Mouse (Mus musculus) hindbrain, embryonic 14.5 days (tissue): ENCODE results near the gene Gltp. TPM values are rescaled to one million over a fixed set of nuclear protein-coding genes. Genes with fewer than 3 reads are reported as not detected.

ENCODE experiments used
- ATAC-seq: fragments of 200-750 bp; cut with Nextera tagmentation; 2 replicates; pipeline ENCODE4 v1.8.0; 2017; ENCODE audit warnings: moderate number of reproducible peaks, mild to moderate bottlenecking, moderate TSS enrichment, moderate library complexity; ENCODE audit not compliant: low FRiP score
- DNase-seq: peaks from one replicate; pipeline ENCODE4 v3.0.0-alpha.2; 2015; ENCODE audit warnings: low spot score
- H3K27ac ChIP-seq: fragments of 300-500 bp; sonication (generic); 2 replicates; pipeline ENCODE4 v1.5.1; 2014; ENCODE audit warnings: mild to moderate bottlenecking, moderate library complexity
- H3K27me3 ChIP-seq: fragments of 300-500 bp; sonication (generic); 2 replicates; pipeline ENCODE4 v1.6.1; 2014; ENCODE audit warnings: mild to moderate bottlenecking, low read length, mixed read lengths; ENCODE audit not compliant: control insufficient read depth, insufficient read depth
- H3K36me3 ChIP-seq: fragments of 300-500 bp; sonication (generic); replicated peaks from 2 replicates; pipeline ENCODE4 v1.6.1; 2014; ENCODE audit not compliant: control insufficient read depth, insufficient read depth
- H3K4me1 ChIP-seq: fragments of 300-500 bp; sonication (generic); replicated peaks from 2 replicates; pipeline ENCODE4 v1.6.1; 2014; ENCODE audit warnings: antibody characterized with exemption, low read length, mixed read lengths; ENCODE audit not compliant: control insufficient read depth, insufficient read depth
- H3K4me2 ChIP-seq: fragments of 300-500 bp; sonication (generic); replicated peaks from 2 replicates; pipeline ENCODE4 v1.6.1; 2014; ENCODE audit warnings: mild to moderate bottlenecking, moderate library complexity
- H3K4me3 ChIP-seq: fragments of 300-500 bp; sonication (generic); replicated peaks from 2 replicates; pipeline ENCODE4 v1.5.1; 2014; ENCODE audit warnings: mild to moderate bottlenecking, low read length
- H3K9ac ChIP-seq: fragments of 300-500 bp; sonication (generic); 2 replicates; pipeline ENCODE4 v1.6.1; 2014
- H3K9me3 ChIP-seq: fragments of 300-500 bp; sonication (generic); 2 replicates; pipeline ENCODE4 v1.6.1; 2016; ENCODE audit warnings: low read length; ENCODE audit not compliant: control insufficient read depth
- WGBS: fragments of 180-500 bp; shearing (Covaris S2); extraction: QIAGEN DNeasy Blood & Tissue Kit; methylation state at CpG from one replicate; pipeline ENCODE4 v1.1.7; 2014; 5-methylcytosine and 5-hydroxymethylcytosine counted together
- polyA plus RNA-seq: library from polyadenylated mRNA; unstranded; fragments of >200 nt; fragmentation: Nextera tagmentation; extraction: Ambion mirVana; gene quantifications from 2 replicates; pipeline ENCODE4 v1.2.1, GENCODE M21; 2014

Gene Gltp
- polyA plus RNA-seq, 1 experiment from 2014 or later, result 33.7 TPM

DNA sequence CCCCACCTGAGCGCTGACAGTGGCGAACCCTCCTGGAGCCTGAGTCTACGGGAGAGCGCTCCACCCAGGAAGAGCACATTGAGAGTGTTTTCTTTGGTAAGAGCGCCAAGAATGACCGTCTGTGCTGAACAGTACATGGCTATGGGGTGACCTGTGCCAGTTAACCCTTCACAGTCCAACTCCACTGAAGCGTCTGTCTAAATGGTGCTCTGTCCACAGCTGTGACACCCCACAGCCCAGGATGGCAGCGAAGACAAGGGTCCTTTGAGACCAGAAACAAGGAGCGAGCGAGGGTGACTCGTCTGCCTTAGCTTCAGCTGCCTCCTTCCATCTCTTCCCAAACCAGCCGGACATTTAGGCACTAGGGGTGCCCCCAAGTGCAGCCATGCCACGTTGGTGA lies 2.1 kb downstream of the Gltp start:
- no peaks in the 10 kb centered on the region for H3K36me3 ChIP-seq
- no peak for ATAC-seq
- no peak overlapping the region for H3K4me3 ChIP-seq
- H3K27ac ChIP-seq, result no peak overlapping the region
- DNase-seq, result no peak
- H3K4me1 ChIP-seq, result peaks cover 10% of the 10 kb centered on the region; the same call in 1 of the 2 replicates
- H3K27me3 ChIP-seq, result no peaks in the 10 kb centered on the region
- H3K9me3 ChIP-seq, result no peaks in the 10 kb centered on the region
- WGBS, result 84% methylated on average over 13 of the region's 13 CpGs
- H3K9ac ChIP-seq, result no peak overlapping the region
- H3K4me2 ChIP-seq, result no peak overlapping the region

DNA sequence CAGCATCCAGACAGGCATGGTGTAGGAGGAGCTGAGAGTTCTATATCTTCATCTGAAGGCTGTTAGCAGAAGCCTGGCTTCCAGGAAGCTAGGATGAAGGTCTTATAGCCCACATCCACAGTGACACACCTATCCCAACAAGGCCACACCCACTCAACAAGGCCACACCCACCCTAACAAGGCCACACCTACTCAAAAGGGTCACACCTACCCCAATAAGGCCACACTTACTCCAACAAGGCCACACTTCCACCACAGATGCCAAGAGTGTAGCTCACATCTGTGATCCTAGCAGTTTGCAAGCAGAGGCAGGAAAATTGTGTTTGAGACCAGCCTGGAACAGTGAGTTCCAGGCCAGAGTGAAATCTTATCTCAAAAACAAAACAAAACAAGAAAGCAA lies 2.9 kb downstream of the Gltp start:
- no peaks in the 10 kb centered on the region for H3K27me3 ChIP-seq
- peaks cover 10% of the 10 kb centered on the region; the same call in 1 of the 2 replicates for H3K4me1 ChIP-seq
- H3K9me3 ChIP-seq, result no peaks in the 10 kb centered on the region
- DNase-seq (no peak), ATAC-seq (no peak)
- H3K9ac ChIP-seq, result no peak overlapping the region
- no peak overlapping the region for H3K4me3 ChIP-seq
- H3K36me3 ChIP-seq, result no peaks in the 10 kb centered on the region
- H3K27ac ChIP-seq, result no peak overlapping the region
- H3K4me2 ChIP-seq, result no peak overlapping the region

DNA sequence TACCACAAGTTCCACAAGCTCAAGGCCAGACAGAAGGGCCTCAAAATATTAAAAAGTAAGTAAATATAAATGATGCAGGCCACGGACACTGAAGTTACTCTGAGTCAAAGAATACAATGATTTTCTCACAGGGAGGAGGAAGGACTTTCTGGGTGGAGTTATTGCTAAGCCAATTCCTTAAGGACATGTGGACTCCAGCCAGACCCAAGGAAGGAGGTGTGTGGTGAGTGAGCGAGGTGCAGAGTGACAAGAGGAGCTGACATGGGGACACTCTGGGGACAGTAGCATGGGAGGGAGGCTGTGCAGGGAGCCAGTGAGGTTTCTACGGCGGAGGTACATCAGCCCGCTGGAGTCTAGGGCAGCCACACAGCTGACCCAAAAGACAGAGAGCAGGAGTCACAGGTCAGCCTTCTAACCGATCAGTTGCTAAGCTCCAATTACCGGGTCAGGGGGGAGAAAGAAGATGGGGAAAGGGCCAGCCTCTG lies 4.0 kb downstream of the Gltp start:
- H3K36me3 ChIP-seq, result no peaks in the 10 kb centered on the region
- peaks cover 10% of the 10 kb centered on the region; the same call in 1 of the 2 replicates for H3K4me1 ChIP-seq
- no peak overlapping the region for H3K4me3 ChIP-seq
- no peaks in the 10 kb centered on the region for H3K27me3 ChIP-seq
- H3K9me3 ChIP-seq, result no peaks in the 10 kb centered on the region
- 81% methylated on average over 7 of the region's 7 CpGs for WGBS
- no peak for DNase-seq
- H3K9ac ChIP-seq, result no peak overlapping the region
- no peak overlapping the region for H3K27ac ChIP-seq
- no peak for ATAC-seq
- no peak overlapping the region for H3K4me2 ChIP-seq

DNA sequence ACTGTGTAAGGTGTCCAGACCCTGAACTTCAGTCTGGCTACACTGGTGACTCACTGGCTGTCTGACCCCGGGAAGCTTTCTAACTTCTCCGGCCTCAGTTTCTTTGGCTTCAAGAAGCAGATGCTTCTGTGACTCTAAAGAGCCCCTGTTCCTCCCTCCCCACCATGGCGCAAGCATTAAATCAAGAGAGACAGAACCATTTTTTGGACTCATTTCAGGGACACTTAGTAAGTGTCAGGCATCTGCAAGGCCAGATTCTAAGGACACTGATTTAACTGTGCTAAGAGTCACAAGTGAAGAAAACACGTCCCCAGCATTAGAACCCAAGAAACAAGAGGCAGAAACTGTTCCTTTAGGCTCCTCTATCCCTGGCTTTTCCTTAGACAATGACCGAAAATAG lies 4.8 kb downstream of the Gltp start:
- H3K4me3 ChIP-seq, result no peak overlapping the region

DNA sequence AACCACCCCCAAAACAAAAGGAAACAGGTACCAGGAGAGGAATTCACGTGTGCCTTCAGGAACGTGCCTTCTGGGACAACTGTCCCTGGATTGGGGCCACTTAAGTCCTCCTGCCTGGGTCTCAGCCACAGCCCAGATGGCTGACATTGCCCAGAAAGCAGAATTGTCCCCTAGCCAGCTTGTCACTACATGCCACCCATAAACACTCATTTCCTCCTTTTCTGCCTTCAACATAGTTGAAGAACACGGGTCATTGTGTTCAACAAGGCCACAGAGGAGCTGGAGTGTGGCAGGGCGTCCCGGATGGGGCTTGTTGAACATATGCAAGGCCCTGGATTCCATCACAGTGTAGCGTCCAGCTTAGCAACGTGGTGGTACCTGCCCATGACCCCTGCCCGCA lies 9.1 kb downstream of the Gltp start:
- H3K9me3 ChIP-seq, result no peaks in the 10 kb centered on the region
- no peak for DNase-seq
- ATAC-seq, result no peak

More for the DNA sequence above, 4.8 kb downstream of the Gltp start:
- H3K9me3 ChIP-seq, result no peaks in the 10 kb centered on the region
- H3K9ac ChIP-seq, result no peak overlapping the region
- H3K4me1 ChIP-seq, result peaks cover 10% of the 10 kb centered on the region; the same call in 1 of the 2 replicates
- no peak overlapping the region for H3K4me2 ChIP-seq
- DNase-seq (no peak), ATAC-seq (no peak)
- H3K36me3 ChIP-seq, result no peaks in the 10 kb centered on the region
- 93% methylated on average over 5 of the region's 5 CpGs for WGBS
- no peak overlapping the region for H3K27ac ChIP-seq
- no peaks in the 10 kb centered on the region for H3K27me3 ChIP-seq

DNA sequence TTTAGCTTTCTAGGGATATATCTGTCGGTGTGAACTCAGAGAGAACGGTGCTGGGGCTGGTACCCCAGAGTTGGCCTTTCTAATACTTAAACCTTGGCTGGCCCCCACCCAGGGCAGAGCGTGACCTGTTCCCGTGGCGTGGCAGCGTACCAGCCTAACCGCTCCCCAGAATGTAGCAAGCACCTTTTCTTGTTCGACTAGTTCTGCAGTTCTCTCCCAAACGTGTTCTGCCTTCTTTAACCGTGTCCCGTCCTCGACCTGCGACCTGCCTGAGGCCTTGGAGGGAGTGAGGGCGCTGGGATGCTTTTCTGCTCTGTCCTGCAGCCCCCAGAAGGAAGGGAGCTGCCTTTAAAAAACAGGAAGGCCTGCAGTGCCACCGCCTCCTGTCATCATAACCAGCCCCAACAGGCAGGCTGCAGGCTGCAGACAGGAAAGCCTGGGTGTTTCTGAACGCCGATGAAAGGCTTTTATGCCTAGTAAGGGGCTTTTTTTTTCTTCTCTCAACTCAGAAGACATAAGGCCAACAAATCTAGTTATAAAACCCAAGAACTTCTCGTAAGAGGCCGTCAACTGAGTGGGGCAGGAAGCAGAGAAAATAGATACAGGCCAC lies 10.0 kb downstream of the Gltp start:
- no peak overlapping the region for H3K4me2 ChIP-seq
- H3K9me3 ChIP-seq, result no peaks in the 10 kb centered on the region
- H3K9ac ChIP-seq, result no peak overlapping the region; the same call in 1 of the 2 replicates
- DNase-seq, result no peak
- H3K27ac ChIP-seq, result 0 out of 2 replicates have a peak overlapping the region, but pooled peaks have one; percentile 24
- H3K4me1 ChIP-seq, result peaks cover 8% of the 10 kb centered on the region; the same call in 1 of the 2 replicates
- no peak for ATAC-seq
- no peaks in the 10 kb centered on the region for H3K27me3 ChIP-seq
- no peak overlapping the region for H3K4me3 ChIP-seq
- 85% methylated on average over 19 of the region's 19 CpGs for WGBS
- H3K36me3 ChIP-seq, result peaks cover 11% of the 10 kb centered on the region

More for the DNA sequence above, 9.1 kb downstream of the Gltp start:
- no peak overlapping the region for H3K4me3 ChIP-seq
- no peaks in the 10 kb centered on the region for H3K27me3 ChIP-seq
- peaks cover 2% of the 10 kb centered on the region for H3K36me3 ChIP-seq
- H3K4me1 ChIP-seq, result peaks cover 8% of the 10 kb centered on the region; the same call in 1 of the 2 replicates
- no peak overlapping the region for H3K9ac ChIP-seq
- WGBS, result 79% methylated on average over 8 of the region's 8 CpGs
- no peak overlapping the region for H3K4me2 ChIP-seq
- H3K27ac ChIP-seq, result no peak overlapping the region

DNA sequence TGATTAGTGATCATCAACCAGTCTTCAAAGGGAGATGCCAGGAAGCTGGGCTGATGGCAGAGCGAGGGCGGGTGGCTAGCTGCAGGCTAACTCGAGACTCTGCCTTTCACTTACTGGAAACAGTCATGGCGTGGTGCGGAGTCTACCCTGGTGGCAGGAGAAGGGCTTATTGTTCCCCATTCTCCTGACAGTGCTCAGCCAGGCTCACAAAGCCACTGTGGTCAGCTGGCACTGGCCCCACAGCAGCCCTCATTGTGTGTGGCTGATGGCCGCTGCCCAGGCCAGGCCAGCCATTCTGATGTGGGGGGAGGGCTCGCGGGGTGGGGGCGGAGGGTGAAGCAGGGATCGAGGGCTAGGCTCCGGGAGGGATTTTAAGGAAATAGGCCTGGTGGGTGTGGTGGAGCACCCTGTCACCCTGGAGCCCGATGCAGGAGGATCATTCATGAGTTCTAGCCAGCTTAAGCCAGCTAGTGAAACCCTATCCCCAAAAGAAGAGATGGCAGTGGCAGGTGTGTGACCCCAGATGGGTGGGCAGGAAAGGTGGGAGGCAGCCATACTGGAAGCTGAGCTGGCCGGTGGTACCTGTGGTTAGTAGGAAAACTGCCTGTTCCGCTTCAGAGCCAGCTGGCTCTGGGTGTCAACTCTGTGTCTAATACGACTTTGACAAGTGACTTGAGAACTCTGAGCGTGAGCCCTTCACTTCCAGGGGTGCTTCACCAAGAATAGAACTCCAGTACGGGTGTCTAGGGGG lies 10.8 kb downstream of the Gltp start:
- Histone ChIP-seq H3K36me3 (peaks cover 18% of the 10 kb centered on the region), H3K9ac (no peak overlapping the region), H3K4me3 (no peak overlapping the region), H3K4me2 (no peak overlapping the region), H3K9me3 (no peaks in the 10 kb centered on the region), H3K27me3 (no peaks in the 10 kb centered on the region), H3K27ac (no peak overlapping the region), H3K4me1 (peaks cover 8% of the 10 kb centered on the region; the same call in 1 of the 2 replicates)
- ATAC-seq (no peak), DNase-seq (no peak)
- 60% methylated on average over 17 of the region's 17 CpGs for WGBS

DNA sequence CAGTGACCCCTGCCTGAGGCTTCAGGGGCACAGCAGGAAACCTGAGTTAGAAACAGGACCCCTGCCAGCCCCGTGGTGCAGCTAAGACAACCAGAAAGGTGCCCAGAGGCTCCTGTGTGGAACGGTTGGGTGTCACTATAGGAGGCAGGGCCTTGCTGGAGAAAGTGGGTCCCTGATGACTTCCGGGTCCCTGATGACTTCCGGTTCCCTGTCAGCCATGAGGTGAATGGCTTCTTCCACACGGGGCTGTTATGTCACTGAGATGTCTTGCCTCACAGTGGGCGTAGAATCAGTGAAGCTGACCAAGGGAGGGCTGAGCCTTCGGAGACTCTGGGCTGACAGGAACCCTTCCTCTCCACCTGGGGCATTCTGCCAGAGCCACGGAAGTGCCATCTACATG lies 16.2 kb downstream of the Gltp start:
- Histone ChIP-seq H3K36me3 (peaks cover 31% of the 10 kb centered on the region), H3K27me3 (no peaks in the 10 kb centered on the region), H3K9me3 (no peaks in the 10 kb centered on the region), H3K4me1 (0 out of 2 replicates have a peak, but pooled peaks cover 2% of the 10 kb centered on the region), H3K27ac (no peak overlapping the region), H3K4me3 (no peak overlapping the region), H3K4me2 (no peak overlapping the region), H3K9ac (no peak overlapping the region)
- DNase-seq (no peak), ATAC-seq (no peak)
- WGBS, result 89% methylated on average over 8 of the region's 8 CpGs

DNA sequence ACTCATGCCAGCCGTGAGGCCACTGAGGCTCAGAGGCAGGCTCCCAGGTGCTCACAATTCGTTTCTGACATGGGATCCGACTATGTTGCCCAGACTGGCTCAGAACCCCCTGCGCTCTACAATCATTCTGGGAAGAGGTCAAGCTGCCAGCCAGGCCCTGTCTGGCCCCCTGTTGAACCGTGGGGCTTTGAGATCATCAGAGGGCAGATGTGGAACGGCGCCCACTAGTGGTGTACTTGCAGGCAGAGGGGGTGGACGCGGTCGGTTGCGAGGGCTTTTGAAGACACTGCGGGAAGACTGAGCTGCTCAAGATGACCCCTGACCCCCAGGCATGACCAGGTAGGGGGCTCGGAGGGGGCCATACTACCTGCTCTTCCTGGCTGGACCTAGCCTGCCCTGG lies 17.7 kb downstream of the Gltp start:
- H3K36me3 ChIP-seq, result peaks cover 31% of the 10 kb centered on the region
- no peak overlapping the region for H3K4me3 ChIP-seq
- DNase-seq, result no peak
- no peaks in the 10 kb centered on the region for H3K9me3 ChIP-seq
- H3K27ac ChIP-seq, result no peak overlapping the region
- H3K27me3 ChIP-seq, result no peaks in the 10 kb centered on the region
- H3K4me2 ChIP-seq, result no peak overlapping the region
- WGBS, result 86% methylated on average over 13 of the region's 13 CpGs
- no peaks in the 10 kb centered on the region for H3K4me1 ChIP-seq
- no peak for ATAC-seq
- no peak overlapping the region for H3K9ac ChIP-seq
